Mouse (Mus musculus) embryo, embryonic 10.5 days (tissue): ENCODE results near the gene Cpa2.

ENCODE experiments used
- DNase-seq: peaks from one replicate; pipeline ENCODE4 v3.0.0-alpha.2; 2015; ENCODE audit warnings: low spot score

The Cpa2 gene

DNA sequence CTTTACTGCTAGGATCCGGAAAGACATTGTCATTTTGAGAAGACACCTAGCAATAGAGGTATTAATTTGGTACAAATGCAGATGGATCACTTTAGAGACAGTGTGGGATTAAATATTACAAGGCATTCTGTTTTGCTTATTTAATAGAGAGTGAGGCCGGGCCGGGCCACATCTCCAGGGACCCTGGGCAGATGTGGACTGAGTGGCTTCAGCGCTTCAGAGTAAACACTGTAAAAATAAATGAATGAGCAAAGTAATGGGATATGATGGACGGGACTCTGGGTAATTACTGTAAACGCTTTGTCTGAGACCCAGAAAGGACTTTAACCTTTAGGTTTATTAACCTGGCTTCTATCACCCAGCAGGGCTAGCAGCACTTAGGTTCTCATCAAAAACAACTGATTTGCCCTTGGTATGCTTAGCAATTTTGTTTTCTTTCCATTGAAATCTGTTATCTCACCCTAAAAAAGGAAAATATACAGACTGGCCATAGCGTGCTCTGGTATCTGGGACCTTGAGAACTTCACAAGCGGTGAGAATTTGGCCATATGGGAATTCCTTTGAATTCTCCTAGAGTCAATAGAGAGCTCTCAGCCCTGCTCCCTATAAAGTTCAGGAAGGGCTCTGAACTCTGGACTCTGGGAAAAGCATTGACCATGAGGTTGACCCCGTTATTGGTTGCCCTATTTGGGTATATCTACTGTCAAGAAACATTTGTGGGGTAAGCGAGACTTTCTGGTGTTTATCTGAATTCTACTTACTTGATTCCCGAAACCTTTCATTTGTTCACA is at the start of gene Cpa2:
TSS of gene Cpa2 (plus strand) at position 574 of the 791 bp plus-strand sequence.
- peak; percentile 52 for DNase-seq

DNA sequence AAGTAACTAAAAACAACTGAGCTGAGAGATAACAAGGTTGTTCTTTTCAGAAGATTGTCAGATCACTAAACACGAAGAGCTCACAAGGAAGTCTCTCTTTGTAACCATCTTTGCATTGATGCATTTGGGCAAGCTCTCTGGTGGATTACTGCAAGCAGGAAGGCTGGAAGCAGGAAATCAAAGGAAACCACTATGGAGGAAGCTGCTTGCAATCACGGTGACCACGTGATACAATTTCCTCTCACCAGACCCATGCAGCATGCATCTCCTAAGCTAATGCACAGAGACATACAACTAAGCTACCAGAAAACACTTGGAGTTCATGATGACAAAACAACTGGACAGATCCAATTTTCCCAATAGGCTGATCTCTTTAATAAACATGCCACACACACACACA is 42.3 kb upstream of the Cpa2 start:
- no peak for DNase-seq

DNA sequence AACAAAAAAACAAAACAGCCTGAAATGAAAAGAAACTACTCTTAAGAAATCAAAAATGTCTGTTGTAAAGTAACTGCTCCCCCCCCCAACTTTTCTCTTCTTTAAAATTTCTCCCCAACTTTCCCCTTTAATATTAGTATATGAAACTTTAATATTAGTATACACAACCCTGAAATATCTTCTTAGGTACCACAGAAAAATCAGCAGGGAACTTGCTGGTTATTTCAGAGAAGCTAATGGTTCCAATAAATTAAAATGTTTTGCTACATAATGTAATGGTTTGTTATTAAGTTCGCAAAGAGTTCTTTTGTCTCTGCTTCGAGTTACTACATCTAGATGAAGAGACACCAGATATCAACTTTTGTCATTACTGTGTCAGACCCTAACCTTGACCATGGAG is 32.6 kb upstream of the Cpa2 start:
- no peak for DNase-seq

DNA sequence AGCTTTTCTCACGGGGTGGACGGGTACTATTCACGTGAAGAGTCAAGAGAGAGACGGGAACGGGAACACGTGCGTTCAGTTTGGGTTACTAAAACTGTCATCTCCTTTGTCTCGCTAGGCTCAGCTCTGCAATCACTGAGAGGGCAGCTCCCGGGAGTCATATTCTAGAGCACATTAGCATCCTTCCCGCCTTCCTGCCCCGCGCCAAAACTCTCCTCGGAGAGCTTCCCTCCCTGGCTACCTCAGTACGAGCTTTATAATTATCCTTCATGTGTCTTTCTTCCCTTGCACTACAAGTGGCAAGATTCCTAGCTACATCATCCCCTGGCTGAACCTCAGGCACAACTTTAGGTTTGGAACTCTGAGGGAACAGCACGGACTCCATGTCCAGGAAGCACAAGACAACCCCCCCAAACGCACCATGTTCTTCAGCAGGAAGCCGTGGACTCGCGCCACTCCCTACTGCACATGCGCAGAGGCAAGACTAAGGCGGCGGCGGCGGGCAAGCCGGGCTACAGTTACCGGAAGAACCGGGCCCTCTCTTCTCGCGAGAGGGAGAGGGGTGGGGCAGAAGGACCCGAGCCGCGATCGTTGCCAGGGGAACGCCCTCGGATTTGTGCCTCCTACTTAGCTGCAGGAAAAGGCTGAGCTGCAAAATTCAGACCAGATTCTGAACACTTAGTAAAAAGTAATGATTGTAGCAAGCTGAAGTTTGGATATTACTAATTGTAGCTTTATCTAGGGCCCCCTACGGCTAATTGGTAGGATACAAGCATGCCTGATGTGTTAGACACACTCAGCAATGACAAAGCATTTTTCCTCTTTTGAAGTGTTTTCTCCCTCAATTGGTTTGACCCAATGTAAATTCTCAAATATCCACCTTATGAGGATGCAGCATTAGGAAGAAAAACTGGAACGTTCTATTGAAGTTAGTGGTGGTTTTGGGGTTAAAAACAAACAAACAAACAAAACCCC is 31.8 kb upstream of the Cpa2 start, which contains the start of the genes Tmem209 and Ssmem1:
TSS of gene Tmem209 (minus strand) at position 519 of the 975 bp plus-strand sequence.
TSS of gene Ssmem1 (plus strand) at position 585 of the 975 bp plus-strand sequence.
- peak; percentile 99 for DNase-seq

DNA sequence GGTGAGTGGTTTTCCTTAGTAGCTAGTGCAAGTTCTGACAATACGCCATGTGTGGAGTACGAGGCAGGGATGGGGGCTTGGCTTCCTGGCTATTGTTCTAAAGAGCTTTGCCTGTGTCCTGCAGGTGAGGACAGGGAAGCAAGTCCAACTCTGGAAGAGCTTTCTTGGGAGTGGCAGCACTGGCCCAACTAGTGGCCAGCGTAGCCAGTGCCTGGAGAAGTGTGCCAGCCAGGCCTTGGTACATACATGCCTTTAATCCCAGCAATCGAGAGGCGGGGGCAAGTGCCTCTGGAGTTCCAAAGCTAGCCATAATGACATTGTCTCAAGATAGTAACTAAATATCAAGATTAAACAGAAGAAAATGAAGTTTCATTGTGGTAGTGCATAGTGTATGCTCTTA is 31.1 kb upstream of the Cpa2 start:
- DNase-seq: no peak

DNA sequence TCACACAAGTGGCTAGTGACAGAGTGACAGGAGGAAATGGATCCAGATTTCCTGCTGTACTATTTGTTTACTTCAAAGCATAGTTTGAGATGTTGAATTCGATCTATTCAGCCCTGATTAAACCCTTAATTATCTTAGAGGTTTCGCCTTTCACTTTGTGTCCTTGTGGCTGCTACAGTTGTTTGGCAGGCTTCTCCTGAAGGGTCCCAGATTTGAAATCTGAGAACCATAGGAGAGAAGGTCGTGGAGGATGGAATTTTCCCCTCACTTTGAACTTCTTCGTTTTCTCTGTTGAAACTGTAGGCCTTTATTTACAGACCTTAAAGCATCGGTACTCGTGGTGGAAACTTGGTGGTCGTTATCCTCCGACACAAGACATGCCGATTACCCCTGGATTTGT is 27.1 kb upstream of the Cpa2 start:
- peak; percentile 62 for DNase-seq

DNA sequence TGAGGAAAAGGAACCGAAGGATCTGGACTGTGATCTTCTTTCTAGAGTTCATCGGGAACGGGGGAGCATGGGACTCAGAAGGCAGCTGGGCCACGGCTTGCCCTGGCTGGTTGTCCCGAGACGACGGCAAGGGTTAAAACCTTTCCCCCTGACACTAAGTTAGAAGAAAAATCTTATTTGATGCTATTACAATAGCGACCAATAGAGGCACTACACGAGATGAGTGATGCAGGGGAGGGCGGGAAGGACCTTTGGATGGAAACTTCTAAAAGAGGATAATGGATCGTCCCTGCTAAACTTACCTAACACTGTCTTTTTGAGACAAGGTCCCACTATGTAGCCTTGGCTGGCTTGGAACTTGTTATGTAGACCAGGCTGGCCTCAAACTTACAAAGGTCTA is 21.0 kb upstream of the Cpa2 start:
- no peak for DNase-seq

DNA sequence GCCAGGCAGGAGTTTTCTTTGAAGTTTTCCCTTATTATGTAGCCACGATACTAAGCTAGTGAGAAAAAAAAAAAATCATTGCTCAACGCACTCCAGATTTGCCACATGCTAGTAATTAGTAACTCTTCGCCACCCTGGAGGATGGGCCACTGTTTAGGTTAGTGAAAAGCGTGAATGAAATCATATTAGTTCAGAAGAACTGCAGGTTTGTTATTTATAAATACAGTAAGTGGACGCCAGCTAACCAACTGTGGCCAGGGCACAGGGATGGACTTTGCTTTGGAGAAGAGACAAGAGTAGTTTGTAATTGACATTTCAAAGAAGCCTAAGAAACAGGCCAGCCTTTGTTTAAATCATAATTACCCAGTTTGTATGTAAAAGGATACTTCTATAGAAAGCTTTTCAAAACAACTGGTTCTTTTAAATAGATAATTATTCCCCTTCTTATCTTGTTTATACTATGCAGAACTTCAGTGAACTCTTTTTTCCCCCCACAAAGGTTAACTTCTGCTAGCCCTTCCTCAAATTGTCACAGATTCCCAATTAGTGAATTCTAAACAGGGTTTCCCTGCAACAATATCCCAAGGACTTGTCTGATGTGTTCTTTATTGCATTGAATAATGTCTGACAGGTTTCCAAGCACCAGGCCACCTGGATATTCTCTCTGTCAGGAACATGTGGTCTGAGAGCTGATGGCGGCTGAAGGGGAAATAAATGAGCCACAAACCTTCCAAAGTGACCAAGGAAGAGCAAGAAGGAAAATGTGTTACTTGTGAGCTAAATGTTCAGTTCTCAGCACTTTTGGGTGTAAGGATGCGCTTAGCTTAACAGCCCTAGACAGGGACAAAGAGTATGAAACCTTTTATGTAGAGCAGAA is 15.7 kb upstream of the Cpa2 start:
- peak; percentile 73 for DNase-seq

DNA sequence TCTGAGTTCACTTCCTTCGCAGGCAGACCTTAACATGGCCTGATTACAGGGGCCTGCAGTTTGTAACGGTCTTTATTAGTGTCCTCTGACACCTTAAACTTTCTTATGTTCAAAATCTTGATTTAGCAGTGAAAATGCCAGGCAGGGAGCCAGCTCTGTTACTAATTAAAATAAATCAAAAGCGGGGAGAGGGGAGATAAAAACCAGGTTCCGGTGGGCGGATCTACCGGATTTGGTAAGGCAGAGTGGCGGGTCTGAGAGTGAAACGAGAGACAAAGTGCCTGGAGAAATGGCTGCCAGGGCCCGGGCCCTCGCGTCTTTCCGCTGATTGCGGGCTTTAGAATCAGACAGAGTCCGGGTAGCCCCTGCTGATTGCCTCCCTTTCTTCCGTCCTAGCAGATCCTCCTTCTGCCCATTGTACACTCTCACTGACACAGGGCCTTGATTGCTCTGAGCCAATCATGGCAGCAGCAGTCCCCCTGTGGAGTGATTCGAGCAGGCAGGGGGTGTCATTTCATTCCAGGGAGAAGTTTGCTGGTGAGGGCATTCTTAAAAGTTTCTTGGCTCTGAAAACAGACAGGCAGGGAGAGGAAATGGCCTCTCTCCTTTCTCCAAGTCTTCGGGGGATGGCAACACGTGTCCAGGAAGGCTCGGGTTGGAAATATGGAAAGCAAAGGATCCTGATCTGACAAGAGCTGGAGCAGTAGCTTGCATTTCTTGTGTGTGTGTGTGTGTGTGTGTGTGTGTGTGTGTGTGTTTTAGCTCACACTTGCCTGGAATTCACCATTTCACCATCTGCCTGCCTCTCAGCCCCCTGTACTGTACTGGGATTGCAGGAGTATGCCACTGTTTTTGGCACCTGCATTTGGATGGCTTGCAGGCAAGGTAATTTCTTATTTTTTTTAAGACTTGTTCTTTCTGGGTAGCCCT is 14.5 kb upstream of the Cpa2 start:
- peak; percentile 87 for DNase-seq

DNA sequence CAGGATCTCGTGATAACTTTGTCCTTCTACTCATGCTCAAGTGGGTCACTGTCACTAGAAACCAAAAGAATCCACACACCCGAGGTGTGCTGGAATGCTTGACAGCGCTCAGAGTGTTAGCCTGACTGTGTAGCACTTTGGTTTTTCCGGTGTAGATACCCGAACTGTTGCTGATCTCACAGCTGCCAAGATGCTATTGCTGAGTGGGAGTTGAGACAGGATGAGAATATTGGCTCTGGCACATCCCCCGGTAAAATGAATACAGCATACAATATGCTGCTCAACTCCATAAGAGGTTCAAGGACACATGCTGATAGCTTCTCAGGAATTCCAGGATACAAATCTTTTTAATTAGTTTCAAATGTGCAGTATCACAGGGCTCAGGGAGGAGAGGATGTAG is 12.6 kb upstream of the Cpa2 start:
- DNase-seq: no peak

DNA sequence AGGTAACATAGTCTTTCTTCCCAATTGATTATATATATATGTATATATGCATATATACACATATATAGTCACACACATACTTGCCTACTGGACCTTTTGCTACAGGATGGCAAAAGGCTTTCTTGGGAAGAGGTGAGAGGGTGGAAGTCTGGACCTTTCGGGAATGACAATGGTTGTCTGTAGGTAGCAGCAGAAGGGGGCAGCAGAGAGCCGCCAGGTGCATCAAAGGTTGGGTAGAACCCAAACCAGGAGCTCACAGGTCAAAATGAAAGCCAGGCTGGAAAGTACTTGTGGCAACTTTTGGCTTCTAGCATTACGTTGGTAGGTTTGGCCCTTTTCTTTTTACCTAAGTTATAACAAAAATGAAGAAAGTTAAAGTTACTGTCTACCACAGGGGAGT is 6.0 kb upstream of the Cpa2 start:
- peak; percentile 63 for DNase-seq

DNA sequence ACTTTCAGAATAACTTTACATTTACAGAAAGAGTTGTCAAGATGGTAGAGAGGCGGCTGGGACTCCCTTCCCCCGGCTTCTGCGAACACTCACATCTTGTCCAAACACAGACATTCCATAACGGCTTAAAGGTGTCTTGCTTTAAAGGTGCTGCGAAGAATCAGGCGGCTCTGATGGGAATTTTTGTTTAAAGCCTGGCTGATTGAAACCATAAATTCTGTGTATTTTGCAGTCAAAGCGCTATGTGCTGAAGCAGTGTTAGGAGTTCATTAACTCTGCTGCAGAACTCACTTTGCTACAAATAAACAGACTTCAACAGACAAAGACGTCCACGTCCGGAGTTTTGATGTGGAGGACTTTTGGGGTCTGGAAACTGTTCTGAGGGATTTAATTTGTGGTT is 3.1 kb upstream of the Cpa2 start:
- no peak for DNase-seq

DNA sequence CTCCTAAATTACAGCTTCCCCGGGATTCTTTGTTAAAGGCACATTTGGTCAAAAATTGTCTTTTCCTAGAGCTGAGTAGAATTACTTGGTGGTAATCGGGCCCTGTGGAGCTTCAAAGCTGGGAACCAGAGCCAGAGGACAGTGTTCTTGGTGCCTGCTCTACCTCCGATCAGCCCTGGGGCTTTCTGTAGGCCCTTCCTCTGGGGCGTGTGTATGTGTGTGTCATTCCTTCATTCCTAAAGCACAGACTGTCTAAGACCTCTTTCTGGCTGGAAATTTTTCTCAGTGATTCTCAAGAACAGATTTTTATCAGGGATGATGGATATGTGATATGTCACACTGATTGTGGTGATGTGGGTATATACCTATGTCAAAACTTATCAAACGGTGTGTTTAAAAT is 2.6 kb upstream of the Cpa2 start:
- DNase-seq: no peak

DNA sequence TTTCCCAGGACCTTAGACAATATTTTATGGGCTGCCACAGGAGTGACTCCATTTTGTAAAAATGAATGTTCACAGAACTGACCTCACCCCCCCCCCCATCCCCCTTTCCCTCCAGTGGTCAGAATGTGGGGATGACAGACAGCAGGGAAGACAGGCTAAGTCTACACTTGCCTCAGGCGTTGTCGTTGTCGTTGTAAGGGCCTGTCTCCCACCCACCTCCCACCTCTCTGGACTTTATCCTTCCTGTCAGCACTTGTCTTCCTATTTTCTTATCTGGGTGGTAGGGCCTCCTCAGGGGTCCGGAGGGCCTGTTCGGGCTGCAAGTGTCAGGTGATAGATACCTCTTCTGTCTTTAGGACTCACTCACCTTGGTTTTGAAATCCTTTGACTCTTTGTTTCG is 895 bp downstream of the Cpa2 start:
- no peak for DNase-seq

DNA sequence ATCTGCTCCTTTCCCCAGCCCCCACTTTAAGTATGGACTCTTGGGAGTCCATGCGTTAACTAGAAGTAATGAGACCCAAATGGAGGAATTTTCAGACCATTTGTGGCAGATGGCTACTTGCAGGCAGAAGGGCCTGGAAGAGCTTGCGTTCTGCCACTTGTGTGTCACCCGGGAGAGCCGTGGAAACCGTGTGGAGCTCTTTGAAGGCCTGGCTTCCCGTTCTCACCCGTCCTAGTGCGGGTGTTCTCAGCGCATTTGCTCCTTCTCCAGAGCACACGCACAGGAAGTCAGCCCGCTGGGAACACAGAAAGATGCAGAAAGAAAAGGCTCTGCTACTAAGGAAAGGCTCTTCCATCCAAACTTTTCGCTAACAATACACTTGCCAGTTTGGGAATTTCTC is 1.7 kb downstream of the Cpa2 start:
- no peak for DNase-seq

DNA sequence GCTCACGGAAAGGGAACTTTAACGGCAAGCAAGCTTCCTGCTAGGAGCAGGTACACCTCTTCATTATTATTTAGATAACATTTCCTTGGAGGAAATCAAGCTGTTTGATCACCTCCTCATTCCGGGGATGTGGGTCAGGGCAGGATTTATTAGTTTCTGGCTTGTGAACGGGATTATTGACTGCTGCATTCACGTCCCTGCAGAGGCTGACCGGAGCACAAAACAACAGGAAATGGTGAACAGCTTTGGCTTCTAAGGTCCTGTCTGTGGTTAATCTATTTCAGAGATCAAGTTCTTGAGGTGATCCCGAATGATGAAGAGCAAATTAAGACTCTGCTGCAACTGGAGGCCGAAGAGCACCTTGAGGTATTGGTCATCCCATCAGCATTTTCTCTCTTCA is 2.5 kb downstream of the Cpa2 start:
- no peak for DNase-seq

DNA sequence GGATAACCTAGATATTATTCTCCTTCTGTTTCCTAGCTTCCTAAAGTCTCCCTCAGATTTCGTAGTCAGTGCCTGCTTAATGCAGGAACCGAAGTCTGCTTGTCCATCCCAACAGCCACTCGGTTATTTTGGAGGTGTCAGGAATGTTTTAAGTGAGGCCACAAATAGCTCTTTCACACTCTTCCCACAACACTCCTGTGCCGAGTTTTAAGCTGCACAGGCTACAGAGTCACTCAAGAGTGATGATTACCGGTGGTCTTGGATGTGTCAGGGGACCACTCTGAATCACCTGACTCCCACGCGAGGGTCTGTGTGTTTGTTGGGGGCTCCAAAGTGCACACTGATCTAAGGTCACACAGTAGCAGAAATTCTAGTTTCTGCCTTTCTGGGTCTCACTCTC is 4.3 kb downstream of the Cpa2 start:
- no peak for DNase-seq

DNA sequence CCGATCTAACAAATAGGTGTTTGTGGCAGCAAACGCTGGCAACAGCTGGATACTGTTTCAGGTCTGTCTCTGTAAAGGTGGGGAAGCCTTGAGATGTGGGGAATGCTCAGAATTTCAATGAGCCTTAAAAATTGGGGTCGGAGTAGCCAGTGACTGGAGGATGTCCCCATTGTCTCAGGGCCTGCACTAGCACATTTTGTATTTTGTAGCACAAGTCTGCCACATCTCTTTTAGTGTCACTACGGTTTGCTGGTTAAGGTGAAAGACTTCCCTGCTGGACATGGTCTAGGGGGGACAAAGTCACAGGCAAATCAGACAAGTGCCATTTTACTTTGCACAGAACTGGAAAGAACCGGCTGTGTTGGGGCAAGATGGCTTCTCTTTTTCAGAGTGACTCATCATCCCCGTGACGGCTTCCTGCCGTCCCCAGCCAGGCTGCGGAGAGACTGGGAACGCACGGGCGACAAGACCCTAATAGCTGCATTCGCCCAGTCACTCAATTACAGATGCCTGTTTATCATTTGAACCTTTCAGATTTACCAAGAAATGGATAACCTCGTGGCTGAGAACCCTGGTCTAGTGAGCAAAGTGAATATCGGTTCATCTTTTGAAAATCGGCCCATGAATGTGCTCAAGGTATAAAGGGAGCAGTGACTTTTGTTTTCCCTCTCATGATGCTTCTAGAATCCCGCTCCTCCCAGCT is 5.3 kb downstream of the Cpa2 start:
- DNase-seq: peak; percentile 82

DNA sequence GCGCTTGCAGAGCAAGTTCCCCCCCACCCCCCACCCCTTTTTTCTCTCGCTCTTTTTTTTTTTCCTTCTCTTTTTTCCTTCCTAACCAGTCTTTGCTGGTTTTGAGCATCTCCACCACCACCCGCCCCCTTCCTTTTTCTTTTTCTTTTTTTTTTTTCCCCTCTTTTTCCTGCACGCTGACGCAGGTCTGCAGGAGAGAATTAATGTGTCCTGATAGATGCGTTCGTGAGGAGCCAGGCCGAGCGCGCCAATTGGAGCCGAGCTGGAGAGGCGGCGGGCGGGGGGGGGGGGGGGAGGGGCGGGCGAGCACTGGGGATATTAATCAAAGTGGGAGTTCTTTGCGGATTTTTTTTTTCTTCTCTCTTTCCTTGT is 5.9 kb downstream of the Cpa2 start:
- peak; percentile 84 for DNase-seq

DNA sequence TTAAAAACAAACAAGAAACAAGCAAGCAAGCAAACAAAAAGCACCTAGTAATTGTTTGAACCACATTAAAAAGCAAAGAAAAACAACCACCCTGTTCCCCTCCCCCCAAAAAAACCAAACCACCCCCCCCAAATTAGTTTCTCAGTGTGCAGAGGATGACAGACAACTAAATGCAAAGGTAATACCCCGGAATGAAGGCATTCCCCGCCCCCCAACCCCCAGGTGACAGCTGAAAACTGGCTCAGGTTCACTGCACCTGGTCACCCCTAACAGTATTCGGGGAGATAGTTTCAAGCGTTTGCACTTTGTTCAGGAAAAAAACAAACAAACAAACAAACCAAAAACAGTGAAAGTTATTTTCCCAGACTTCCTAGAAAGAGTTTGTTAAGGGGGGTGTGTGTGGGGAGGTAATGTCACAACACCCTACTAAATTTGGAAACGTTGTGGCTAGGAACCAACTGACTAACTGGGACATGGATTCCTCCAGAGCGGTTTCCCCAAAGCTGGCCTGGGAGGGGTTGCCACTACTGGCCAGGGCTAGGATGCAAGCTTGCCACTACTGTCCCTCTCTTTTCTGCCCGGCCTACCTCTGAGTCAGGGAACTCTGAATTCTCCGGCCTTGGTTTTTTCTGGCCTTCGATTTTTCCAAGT is 6.4 kb downstream of the Cpa2 start:
- peak; percentile 60 for DNase-seq
